Mouse (Mus musculus): Measurements from ENCODE around the gene Coro2b. TPM values are rescaled to one million over a fixed set of nuclear protein-coding genes. Genes with fewer than 3 reads are reported as not detected.

Coro2b gene
- polyA plus RNA-seq (2015; fragmentation: Nextera tagmentation; extraction: Ambion mirVana) = 0.98 and 1.2 TPM in 2 replicates

DNA sequence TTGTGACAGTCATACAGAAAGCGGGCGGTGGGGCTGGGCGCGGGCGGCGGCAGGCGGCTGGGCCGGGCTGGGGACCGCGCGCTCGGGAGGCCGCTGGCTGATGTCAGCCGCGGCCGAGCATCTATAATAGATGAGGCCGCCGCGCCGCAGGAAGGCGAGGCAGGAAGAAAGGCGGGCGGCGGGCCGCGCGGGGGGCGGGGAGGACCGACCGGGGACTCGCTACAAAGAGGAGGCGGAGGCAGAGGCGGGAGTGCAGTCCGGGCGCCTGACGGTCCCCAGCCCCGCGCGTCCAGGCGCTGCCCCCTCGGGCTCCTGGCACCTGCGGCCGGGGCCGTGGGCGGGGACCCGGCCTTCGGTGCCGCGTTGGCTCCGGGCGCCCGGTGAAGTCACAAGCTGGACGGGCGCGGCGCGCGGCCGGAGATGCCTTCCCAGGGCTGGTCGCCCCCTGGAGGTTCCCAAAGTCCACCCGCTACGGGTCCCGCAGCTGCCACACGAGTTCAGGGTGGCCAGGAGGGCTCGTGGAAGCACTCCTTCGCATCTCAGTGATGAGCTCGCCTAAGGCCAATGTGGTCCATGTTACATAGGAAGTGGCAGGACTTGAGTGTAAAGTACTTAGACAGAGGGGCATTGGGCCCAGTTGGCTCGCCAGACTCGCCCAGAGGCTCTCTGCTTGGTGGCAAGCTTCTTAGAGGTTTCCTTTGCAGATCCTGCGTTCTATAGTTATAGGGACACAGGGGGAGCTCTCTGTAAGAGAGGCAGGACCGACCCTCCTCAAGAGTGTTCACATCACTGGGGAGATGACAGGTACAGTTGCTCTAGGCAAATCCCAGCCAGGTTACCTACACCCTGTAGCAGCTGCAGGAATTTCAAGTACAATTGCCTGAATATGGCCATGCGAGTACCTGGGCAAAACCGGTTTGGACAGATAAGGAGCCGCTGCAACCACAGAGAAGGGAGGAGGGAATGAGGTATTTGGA, at the start of gene Coro2b:
Coro2b (minus strand) TSS at position 390 of the 977 bp plus-strand sequence.
- H3K4me3 ChIP-seq (replicated peaks) = peak within 1 kb of the TSS; percentile 55
- peak within 1 kb of the TSS; percentile 63 for H3K4me2 ChIP-seq
- no peaks in the 10 kb centered on the region for H3K9me3 ChIP-seq (replicated peaks)
- H3K9ac ChIP-seq = peak within 1 kb of the TSS; percentile 41; the same call in 1 of the 2 replicates
- peaks cover 9% of the 10 kb centered on the region for H3K4me1 ChIP-seq (replicated peaks)
- peaks cover 58% of the 10 kb centered on the region for H3K27me3 ChIP-seq
- DNase-seq (no peak), ATAC-seq (ENCODE audit: low read depth) (no peak)
- no peak within 1 kb of the TSS for H3K27ac ChIP-seq
- no peaks in the 10 kb centered on the region for H3K36me3 ChIP-seq
- WGBS (ENCODE audit: insufficient replicate concordance) = 1% methylated on average over 68 of the region's 74 CpGs

DNA sequence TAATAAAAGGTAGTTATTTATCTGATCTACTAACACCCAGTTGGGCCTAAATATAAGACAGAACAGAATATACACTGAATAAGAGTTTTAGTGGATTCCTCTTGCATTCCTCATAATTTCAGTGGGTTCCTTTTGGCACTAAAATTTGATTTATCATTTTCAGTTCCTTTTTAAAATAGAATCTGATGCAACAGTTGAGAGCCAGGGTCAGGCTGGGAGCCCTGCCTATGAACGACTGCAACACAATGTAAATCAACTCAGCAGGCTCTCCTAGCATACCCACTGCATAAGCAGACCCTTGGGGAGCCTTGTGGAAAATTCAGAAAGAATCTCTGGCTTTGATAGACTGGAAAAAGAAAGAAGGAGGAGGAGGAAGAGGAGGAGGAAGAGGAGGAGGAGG, 40.7 kb upstream of the Coro2b start:
- H3K4me1 ChIP-seq (replicated peaks) = no peaks in the 10 kb centered on the region
- H3K9me3 ChIP-seq (replicated peaks) = no peaks in the 10 kb centered on the region
- no peak overlapping the region for H3K4me3 ChIP-seq (replicated peaks)
- no peak overlapping the region for H3K9ac ChIP-seq
- H3K4me2 ChIP-seq = no peak overlapping the region
- H3K27ac ChIP-seq = no peak overlapping the region
- no peaks in the 10 kb centered on the region for H3K27me3 ChIP-seq
- no peaks in the 10 kb centered on the region for H3K36me3 ChIP-seq
- DNase-seq (no peak), ATAC-seq (ENCODE audit: low read depth) (no peak)
- 21% methylated on average over 1 of the region's 1 CpGs for WGBS (ENCODE audit: insufficient replicate concordance)

- no peak for DNase-seq
Observed at GRCm38 (mm10) chr9:62569121-62569520, 32.3 kb upstream of the Coro2b start.

GRCm38 (mm10) chr9:62567818-62568217, 31.0 kb upstream of the Coro2b start:
- H3K4me2 ChIP-seq = no peak overlapping the region
- H3K27ac ChIP-seq = no peak overlapping the region
- H3K27me3 ChIP-seq = no peaks in the 10 kb centered on the region
- no peak for DNase-seq
- no peaks in the 10 kb centered on the region for H3K36me3 ChIP-seq
- no peak for ATAC-seq (ENCODE audit: low read depth)
- H3K4me3 ChIP-seq (replicated peaks) = no peak overlapping the region
- H3K9me3 ChIP-seq (replicated peaks) = no peaks in the 10 kb centered on the region
- H3K9ac ChIP-seq = no peak overlapping the region
- 56% methylated on average over 1 of the region's 1 CpGs for WGBS (ENCODE audit: insufficient replicate concordance)
- H3K4me1 ChIP-seq (replicated peaks) = no peaks in the 10 kb centered on the region

More at GRCm38 (mm10) chr9:62569121-62569520, 32.3 kb upstream of the Coro2b start:
- no peaks in the 10 kb centered on the region for H3K9me3 ChIP-seq (replicated peaks)
- H3K27ac ChIP-seq = no peak overlapping the region
- H3K4me1 ChIP-seq (replicated peaks) = no peaks in the 10 kb centered on the region
- no peak overlapping the region for H3K4me3 ChIP-seq (replicated peaks)
- WGBS (ENCODE audit: insufficient replicate concordance) = 66% methylated on average over 6 of the region's 6 CpGs
- no peak overlapping the region for H3K4me2 ChIP-seq
- H3K9ac ChIP-seq = no peak overlapping the region
- no peak for ATAC-seq (ENCODE audit: low read depth)
- no peaks in the 10 kb centered on the region for H3K36me3 ChIP-seq
- H3K27me3 ChIP-seq = no peaks in the 10 kb centered on the region

DNA sequence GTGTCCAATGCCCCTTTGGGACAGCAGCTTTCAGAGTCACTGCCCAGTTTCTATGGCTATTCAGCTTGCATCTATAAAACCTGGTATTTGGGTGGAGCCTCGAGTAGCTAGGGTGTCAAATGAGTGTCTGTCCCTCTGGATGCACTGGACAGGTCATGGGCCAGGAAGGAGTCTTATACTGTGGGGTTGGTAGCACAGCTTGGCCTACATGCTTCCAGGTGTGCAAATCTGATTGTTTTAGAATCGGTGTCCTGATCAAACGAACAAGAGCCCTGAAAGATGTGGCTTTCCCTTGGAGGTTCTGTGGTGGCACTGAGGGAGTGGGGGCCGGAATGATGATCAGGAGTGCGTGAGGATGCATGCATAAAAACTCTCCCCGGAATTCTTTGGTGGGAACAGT, 25.4 kb upstream of the Coro2b start:
- no peak overlapping the region for H3K27ac ChIP-seq
- H3K4me2 ChIP-seq = no peak overlapping the region
- DNase-seq (no peak), ATAC-seq (ENCODE audit: low read depth) (no peak)
- no peaks in the 10 kb centered on the region for H3K36me3 ChIP-seq
- no peak overlapping the region for H3K9ac ChIP-seq
- no peaks in the 10 kb centered on the region for H3K9me3 ChIP-seq (replicated peaks)
- 67% methylated on average over 6 of the region's 6 CpGs for WGBS (ENCODE audit: insufficient replicate concordance)
- H3K27me3 ChIP-seq = no peaks in the 10 kb centered on the region
- no peak overlapping the region for H3K4me3 ChIP-seq (replicated peaks)
- no peaks in the 10 kb centered on the region for H3K4me1 ChIP-seq (replicated peaks)

- WGBS (ENCODE audit: insufficient replicate concordance) = 70% methylated on average over 4 of the region's 4 CpGs
- H3K9me3 ChIP-seq (replicated peaks) = no peaks in the 10 kb centered on the region
Observed at GRCm38 (mm10) chr9:62560432-62560831, 23.6 kb upstream of the Coro2b start.

DNA sequence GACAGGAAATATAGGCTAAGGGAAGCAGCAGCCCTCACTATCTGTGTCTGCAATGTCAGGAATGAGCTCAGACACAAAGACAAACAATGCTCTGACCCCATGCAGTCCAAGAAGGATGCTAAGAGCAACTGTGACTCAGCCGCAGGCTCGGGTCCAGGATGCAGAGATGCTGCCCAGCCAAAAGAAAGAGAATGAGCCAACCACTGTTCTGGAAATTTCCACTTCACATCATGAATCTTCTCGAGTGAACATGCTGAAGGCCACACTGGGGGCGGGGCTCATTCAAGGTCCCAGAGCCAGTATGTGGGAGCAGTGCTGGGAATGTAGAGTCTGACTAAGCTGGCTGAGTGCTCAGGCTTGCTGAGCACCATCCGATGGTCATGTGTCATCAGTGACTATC, 23.2 kb upstream of the Coro2b start:
- no peak overlapping the region for H3K27ac ChIP-seq
- H3K9ac ChIP-seq = no peak overlapping the region
- WGBS (ENCODE audit: insufficient replicate concordance) = 40% methylated on average over 5 of the region's 5 CpGs
- H3K4me1 ChIP-seq (replicated peaks) = no peaks in the 10 kb centered on the region
- no peaks in the 10 kb centered on the region for H3K36me3 ChIP-seq
- no peaks in the 10 kb centered on the region for H3K9me3 ChIP-seq (replicated peaks)
- ATAC-seq (ENCODE audit: low read depth) (no peak), DNase-seq (no peak)
- H3K4me3 ChIP-seq (replicated peaks) = no peak overlapping the region
- H3K4me2 ChIP-seq = no peak overlapping the region
- no peaks in the 10 kb centered on the region for H3K27me3 ChIP-seq

More at GRCm38 (mm10) chr9:62560432-62560831, 23.6 kb upstream of the Coro2b start:
- no peak overlapping the region for H3K27ac ChIP-seq
- no peak overlapping the region for H3K4me3 ChIP-seq (replicated peaks)
- H3K4me1 ChIP-seq (replicated peaks) = no peaks in the 10 kb centered on the region
- H3K4me2 ChIP-seq = no peak overlapping the region
- no peaks in the 10 kb centered on the region for H3K27me3 ChIP-seq
- DNase-seq = no peak
- H3K36me3 ChIP-seq = no peaks in the 10 kb centered on the region
- no peak for ATAC-seq (ENCODE audit: low read depth)
- H3K9ac ChIP-seq = no peak overlapping the region

DNA sequence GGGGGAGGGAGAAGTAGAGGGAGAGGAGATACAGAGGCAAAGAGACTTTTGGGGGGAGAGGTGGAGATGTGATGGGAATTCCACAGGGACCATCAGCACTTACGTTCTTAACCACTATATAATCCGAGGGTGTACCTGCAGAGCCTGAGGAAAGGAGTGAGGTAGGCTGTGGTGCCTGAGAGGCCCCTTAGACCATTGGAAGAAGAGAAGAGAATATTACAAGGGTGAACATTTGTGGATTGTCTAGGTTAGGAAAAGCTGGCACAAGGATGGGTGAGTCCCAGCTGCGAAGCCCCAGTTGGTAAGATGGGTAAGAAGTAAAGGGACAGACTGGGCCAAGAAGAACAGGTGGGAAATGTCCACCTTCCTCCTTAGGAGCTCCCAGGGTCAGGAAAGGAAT, 22.6 kb upstream of the Coro2b start:
- H3K9ac ChIP-seq = no peak overlapping the region
- no peak for ATAC-seq (ENCODE audit: low read depth)
- 62% methylated on average over 3 of the region's 3 CpGs for WGBS (ENCODE audit: insufficient replicate concordance)
- H3K27ac ChIP-seq = no peak overlapping the region
- H3K36me3 ChIP-seq = no peaks in the 10 kb centered on the region
- H3K9me3 ChIP-seq (replicated peaks) = no peaks in the 10 kb centered on the region
- no peak overlapping the region for H3K4me3 ChIP-seq (replicated peaks)
- no peaks in the 10 kb centered on the region for H3K4me1 ChIP-seq (replicated peaks)
- no peaks in the 10 kb centered on the region for H3K27me3 ChIP-seq
- H3K4me2 ChIP-seq = no peak overlapping the region
- DNase-seq = no peak

DNA sequence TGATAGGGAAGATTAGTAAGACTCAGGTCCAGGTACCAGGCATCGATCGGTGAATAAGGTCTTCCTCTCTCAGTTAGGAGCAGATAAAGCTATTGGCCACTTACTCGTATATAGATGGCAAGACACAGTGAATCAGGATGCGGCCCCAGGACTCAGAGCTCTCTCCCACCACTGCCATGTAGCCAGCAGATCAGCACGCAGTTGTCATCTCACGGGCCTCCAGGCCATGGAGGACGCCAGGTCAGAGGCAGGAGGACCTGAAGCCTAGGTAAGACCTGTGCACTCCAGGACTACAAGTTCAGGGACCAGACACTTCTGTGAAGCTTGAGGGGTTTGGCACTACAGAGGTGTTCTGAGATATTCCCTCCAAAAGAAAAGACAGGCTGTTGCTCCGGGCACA, 21.2 kb upstream of the Coro2b start:
- Histone ChIP-seq H3K27ac (no peak overlapping the region), H3K27me3 (no peaks in the 10 kb centered on the region), H3K9ac (no peak overlapping the region), H3K36me3 (no peaks in the 10 kb centered on the region), H3K4me3 (replicated peaks) (no peak overlapping the region), H3K4me2 (no peak overlapping the region), H3K9me3 (replicated peaks) (no peaks in the 10 kb centered on the region), H3K4me1 (replicated peaks) (no peaks in the 10 kb centered on the region)
- ATAC-seq (ENCODE audit: low read depth) (no peak), DNase-seq (no peak)
- 71% methylated on average over 8 of the region's 8 CpGs for WGBS (ENCODE audit: insufficient replicate concordance)

- DNase-seq (no peak), ATAC-seq (ENCODE audit: low read depth) (no peak)
- Histone ChIP-seq H3K9me3 (replicated peaks) (no peaks in the 10 kb centered on the region), H3K4me3 (replicated peaks) (no peak overlapping the region), H3K27ac (no peak overlapping the region), H3K4me2 (no peak overlapping the region), H3K9ac (no peak overlapping the region), H3K4me1 (replicated peaks) (no peaks in the 10 kb centered on the region), H3K27me3 (no peaks in the 10 kb centered on the region), H3K36me3 (no peaks in the 10 kb centered on the region)
- WGBS (ENCODE audit: insufficient replicate concordance) = 80% methylated on average over 6 of the region's 6 CpGs
Observed at GRCm38 (mm10) chr9:62556748-62557147, 19.9 kb upstream of the Coro2b start.

GRCm38 (mm10) chr9:62555258-62555856, 18.5 kb upstream of the Coro2b start:
- DNase-seq = no peak
- no peak for ATAC-seq (ENCODE audit: low read depth)

More at GRCm38 (mm10) chr9:62555258-62555856, 18.5 kb upstream of the Coro2b start:
- no peak overlapping the region for H3K27ac ChIP-seq
- WGBS (ENCODE audit: insufficient replicate concordance) = 43% methylated on average over 5 of the region's 5 CpGs
- H3K9me3 ChIP-seq (replicated peaks) = no peaks in the 10 kb centered on the region
- no peaks in the 10 kb centered on the region for H3K36me3 ChIP-seq
- no peaks in the 10 kb centered on the region for H3K27me3 ChIP-seq
- H3K9ac ChIP-seq = no peak overlapping the region
- no peaks in the 10 kb centered on the region for H3K4me1 ChIP-seq (replicated peaks)
- no peak overlapping the region for H3K4me3 ChIP-seq (replicated peaks)
- H3K4me2 ChIP-seq = no peak overlapping the region
